Mouse (Mus musculus) lung, embryonic 14.5 days (tissue): Measurements from ENCODE around the gene Shroom1. TPM values are rescaled to one million over a fixed set of nuclear protein-coding genes. Genes with fewer than 3 reads are reported as not detected.

ENCODE experiments used
- ATAC-seq: fragments of 200-750 bp; cut with Nextera tagmentation; 2 replicates; pipeline ENCODE4 v1.8.0; 2017; ENCODE audit warnings: mild to moderate bottlenecking, moderate TSS enrichment, moderate library complexity; ENCODE audit not compliant: insufficient read depth
- DNase-seq: peaks from one replicate; pipeline ENCODE4 v3.0.0-alpha.2; 2015
- H3K27ac ChIP-seq: fragments of 300-500 bp; sonication (generic); 2 replicates; pipeline ENCODE4 v1.5.1; 2014; ENCODE audit warnings: low read depth, mild to moderate bottlenecking, moderate library complexity
- H3K27me3 ChIP-seq: fragments of 300-500 bp; sonication (generic); 2 replicates; pipeline ENCODE4 v1.6.1; 2014; ENCODE audit warnings: low read length, control low read depth; ENCODE audit not compliant: insufficient read depth
- H3K36me3 ChIP-seq: fragments of 300-500 bp; sonication (generic); 2 replicates; pipeline ENCODE4 v1.6.1; 2014; ENCODE audit warnings: control low read depth; ENCODE audit not compliant: insufficient read depth
- H3K4me1 ChIP-seq: fragments of 300-500 bp; sonication (generic); 2 replicates; pipeline ENCODE4 v1.6.1; 2014; ENCODE audit warnings: antibody characterized with exemption, control low read depth; ENCODE audit not compliant: insufficient read depth
- H3K4me2 ChIP-seq: fragments of 300-500 bp; sonication (generic); 2 replicates; pipeline ENCODE4 v1.6.1; 2014; ENCODE audit warnings: mild to moderate bottlenecking
- H3K4me3 ChIP-seq: fragments of 300-500 bp; sonication (generic); 2 replicates; pipeline ENCODE4 v1.5.1; 2014; ENCODE audit warnings: low read depth, low read length
- H3K9ac ChIP-seq: fragments of 300-500 bp; sonication (generic); 2 replicates; pipeline ENCODE4 v1.6.1; 2014
- H3K9me3 ChIP-seq: fragments of 300-500 bp; sonication (generic); 2 replicates; pipeline ENCODE4 v1.6.1; 2016; ENCODE audit warnings: low read depth, low read length, control low read depth
- CTCF ChIP-seq: IDR thresholded peaks from 2 replicates; pipeline ENCODE4 v1.5.1; 2016; ENCODE audit warnings: antibody characterized with exemption, low read depth
- WGBS: fragments of 180-500 bp; shearing (Covaris S2); extraction: QIAGEN DNeasy Blood & Tissue Kit; methylation state at CpG from one replicate; pipeline ENCODE4 v1.1.7; 2014; 5-methylcytosine and 5-hydroxymethylcytosine counted together
- polyA plus RNA-seq: library from polyadenylated mRNA; unstranded; fragments of >200 nt; fragmentation: Nextera tagmentation; extraction: Ambion mirVana; gene quantifications from 2 replicates; pipeline ENCODE4 v1.2.1, GENCODE M21; 2014

Gene Shroom1
- 1.9 and 2.4 TPM in 2 replicates for polyA plus RNA-seq

GRCm38 (mm10) chr11:53456474-53457371, at the start of gene Shroom1, which contains the start of gene Gm10447:
TSS of gene Shroom1 (plus strand) at chr11:53457205.
TSS of gene Gm10447 (minus strand) at chr11:53457110.
- ATAC-seq (peak; percentile 92), DNase-seq (peak; percentile 85)
- H3K4me2 ChIP-seq: peak within 1 kb of the TSS; percentile 89
- 3% methylated on average over 42 of the region's 42 CpGs for WGBS
- no peak within 1 kb of the TSS for H3K27ac ChIP-seq
- no peaks in the 10 kb centered on the region for H3K36me3 ChIP-seq
- peak within 1 kb of the TSS; percentile 57 for H3K9ac ChIP-seq
- H3K9me3 ChIP-seq: no peaks in the 10 kb centered on the region
- peak within 1 kb of the TSS; percentile 54 for H3K4me3 ChIP-seq
- TF ChIP-seq CTCF: peak; percentile 60
- no peaks in the 10 kb centered on the region for H3K4me1 ChIP-seq
- peaks cover 12% of the 10 kb centered on the region for H3K27me3 ChIP-seq

- Histone ChIP-seq H3K4me3 (no peak overlapping the region), H3K4me2 (no peak overlapping the region), H3K4me1 (no peaks in the 10 kb centered on the region), H3K9me3 (no peaks in the 10 kb centered on the region), H3K27ac (no peak overlapping the region), H3K36me3 (peaks cover 90% of the 10 kb centered on the region), H3K27me3 (no peaks in the 10 kb centered on the region), H3K9ac (no peak overlapping the region)
- TF ChIP-seq CTCF: peak; percentile 61
- no peak for ATAC-seq
- DNase-seq: peak; percentile 71
Measured at GRCm38 (mm10) chr11:53411738-53412137, 45.3 kb upstream of the Shroom1 start.

- no peak overlapping the region for H3K4me2 ChIP-seq
- H3K27ac ChIP-seq: no peak overlapping the region
- no peaks in the 10 kb centered on the region for H3K4me1 ChIP-seq
- ATAC-seq: no peak
- H3K4me3 ChIP-seq: no peak overlapping the region
- H3K9ac ChIP-seq: no peak overlapping the region
- DNase-seq: no peak
- H3K36me3 ChIP-seq: peaks cover 92% of the 10 kb centered on the region
- 95% methylated on average over 4 of the region's 4 CpGs for WGBS
- no peak for TF ChIP-seq CTCF
- H3K9me3 ChIP-seq: no peaks in the 10 kb centered on the region
- no peaks in the 10 kb centered on the region for H3K27me3 ChIP-seq
Measured at GRCm38 (mm10) chr11:53413871-53414270, 43.1 kb upstream of the Shroom1 start.

- no peak overlapping the region for H3K9ac ChIP-seq
Measured at GRCm38 (mm10) chr11:53418048-53418447, 39.0 kb upstream of the Shroom1 start.

GRCm38 (mm10) chr11:53423036-53423435, 34.0 kb upstream of the Shroom1 start, which contains the start of gene Leap2:
TSS of gene Leap2 (minus strand) at chr11:53423170.
- DNase-seq (no peak), ATAC-seq (no peak)
- H3K27ac ChIP-seq: no peak within 1 kb of the TSS
- no peaks in the 10 kb centered on the region for H3K9me3 ChIP-seq
- 81% methylated on average over 4 of the region's 4 CpGs for WGBS
- no peak for TF ChIP-seq CTCF
- H3K36me3 ChIP-seq: peaks cover 22% of the 10 kb centered on the region
- no peak within 1 kb of the TSS for H3K4me3 ChIP-seq
- no peaks in the 10 kb centered on the region for H3K27me3 ChIP-seq
- H3K4me2 ChIP-seq: no peak within 1 kb of the TSS
- no peaks in the 10 kb centered on the region for H3K4me1 ChIP-seq
- H3K9ac ChIP-seq: no peak within 1 kb of the TSS

More at GRCm38 (mm10) chr11:53418048-53418447, 39.0 kb upstream of the Shroom1 start:
- ATAC-seq: no peak
- Histone ChIP-seq H3K4me2 (no peak overlapping the region), H3K9me3 (no peaks in the 10 kb centered on the region), H3K27ac (no peak overlapping the region), H3K27me3 (no peaks in the 10 kb centered on the region), H3K4me3 (no peak overlapping the region), H3K36me3 (peaks cover 66% of the 10 kb centered on the region), H3K4me1 (no peaks in the 10 kb centered on the region)
- DNase-seq: no peak
- TF ChIP-seq CTCF: no peak

- ATAC-seq: no peak
- no peak for TF ChIP-seq CTCF
Measured at GRCm38 (mm10) chr11:53424826-53425225, 32.2 kb upstream of the Shroom1 start.

GRCm38 (mm10) chr11:53425251-53425650, 31.8 kb upstream of the Shroom1 start:
- Histone ChIP-seq H3K4me2 (no peak overlapping the region), H3K4me3 (no peak overlapping the region), H3K36me3 (peaks cover 16% of the 10 kb centered on the region), H3K27ac (no peak overlapping the region), H3K4me1 (peaks cover 7% of the 10 kb centered on the region), H3K9ac (no peak overlapping the region), H3K27me3 (no peaks in the 10 kb centered on the region), H3K9me3 (no peaks in the 10 kb centered on the region)
- 34% methylated on average over 3 of the region's 3 CpGs for WGBS
- DNase-seq (no peak), ATAC-seq (no peak)
- no peak for TF ChIP-seq CTCF

More at GRCm38 (mm10) chr11:53424826-53425225, 32.2 kb upstream of the Shroom1 start:
- peaks cover 5% of the 10 kb centered on the region for H3K4me1 ChIP-seq
- DNase-seq: no peak
- H3K36me3 ChIP-seq: peaks cover 19% of the 10 kb centered on the region
- WGBS: 68% methylated on average over 2 of the region's 2 CpGs
- no peaks in the 10 kb centered on the region for H3K27me3 ChIP-seq
- H3K27ac ChIP-seq: no peak overlapping the region
- H3K9me3 ChIP-seq: no peaks in the 10 kb centered on the region
- no peak overlapping the region for H3K9ac ChIP-seq
- H3K4me2 ChIP-seq: no peak overlapping the region
- no peak overlapping the region for H3K4me3 ChIP-seq
